Mouse (Mus musculus) lung, postnatal 0 days (tissue): ENCODE data around the gene Mettl21e. TPM values are rescaled to one million over a fixed set of nuclear protein-coding genes. Genes with fewer than 3 reads are reported as not detected.

Source experiments
- ATAC-seq: fragments of 200-750 bp; cut with Nextera tagmentation; 2 replicates; pipeline ENCODE4 v1.8.0; 2017; ENCODE audit warnings: moderate library complexity
- DNase-seq: peaks from one replicate; pipeline ENCODE4 v3.0.0-alpha.2; 2016; ENCODE audit warnings: low spot score
- H3K27ac ChIP-seq: fragments of 300-500 bp; sonication (generic); 2 replicates; pipeline ENCODE4 v1.5.1; 2014; ENCODE audit warnings: antibody characterized with exemption, mild to moderate bottlenecking, low read length, mixed read lengths
- H3K27me3 ChIP-seq: fragments of 300-500 bp; sonication (generic); replicated peaks from 2 replicates; pipeline ENCODE4 v1.6.1; 2014; ENCODE audit warnings: low read length, mixed read lengths; ENCODE audit not compliant: insufficient read depth
- H3K36me3 ChIP-seq: fragments of 300-500 bp; sonication (generic); 2 replicates; pipeline ENCODE4 v1.6.1; 2014; ENCODE audit warnings: low read length, mixed read lengths; ENCODE audit not compliant: insufficient read depth
- H3K4me1 ChIP-seq: fragments of 300-500 bp; sonication (generic); 2 replicates; pipeline ENCODE4 v1.6.1; 2014; ENCODE audit warnings: antibody characterized with exemption, low read depth, low read length, mixed read lengths; ENCODE audit not compliant: insufficient read depth
- H3K4me2 ChIP-seq: fragments of 300-500 bp; sonication (generic); replicated peaks from 2 replicates; pipeline ENCODE4 v1.6.1; 2014; ENCODE audit warnings: low read depth, mild to moderate bottlenecking, low read length, moderate library complexity, mixed read lengths
- H3K4me3 ChIP-seq: fragments of 300-500 bp; sonication (generic); 2 replicates; pipeline ENCODE4 v1.5.1; 2014; ENCODE audit warnings: low read depth, low read length
- H3K9ac ChIP-seq: fragments of 300-500 bp; sonication (generic); replicated peaks from 2 replicates; pipeline ENCODE4 v1.6.1; 2014; ENCODE audit warnings: low read depth, mild to moderate bottlenecking
- H3K9me3 ChIP-seq: fragments of 300-500 bp; sonication (generic); 2 replicates; pipeline ENCODE4 v1.6.1; 2016; ENCODE audit warnings: low read length, mixed read lengths
- CTCF ChIP-seq: IDR thresholded peaks from 2 replicates; pipeline ENCODE4 v1.5.1; 2016; ENCODE audit warnings: antibody characterized with exemption, mild to moderate bottlenecking
- EP300 ChIP-seq: IDR thresholded peaks from 2 replicates; pipeline ENCODE4 v1.6.1; 2016; ENCODE audit warnings: antibody characterized with exemption, mild to moderate bottlenecking, control low read depth
- WGBS: fragments of 180-500 bp; shearing (Covaris S2); extraction: QIAGEN DNeasy Blood & Tissue Kit; methylation state at CpG from one replicate; pipeline ENCODE4 v1.1.7; 2014; 5-methylcytosine and 5-hydroxymethylcytosine counted together
- polyA plus RNA-seq: library from polyadenylated mRNA; unstranded; fragments of >200 nt; fragmentation: Nextera tagmentation; extraction: Ambion mirVana; gene quantifications from 2 replicates; pipeline ENCODE4 v1.2.1, GENCODE M21; 2015

Gene Mettl21e
- polyA plus RNA-seq, 1 experiment from 2014 or later: 13.2 TPM

- TF ChIP-seq EP300 (no peak), CTCF (peak; percentile 56)
- Histone ChIP-seq H3K9me3 (no peaks in the 10 kb centered on the region), H3K4me3 (no peak overlapping the region), H3K4me1 (no peaks in the 10 kb centered on the region), H3K27ac (no peak overlapping the region), H3K27me3 (no peaks in the 10 kb centered on the region), H3K4me2 (no peak overlapping the region), H3K36me3 (peaks cover 19% of the 10 kb centered on the region; the same call in 1 of the 2 replicates), H3K9ac (no peak overlapping the region)
- WGBS: 93% methylated on average over 4 of the region's 4 CpGs
- ATAC-seq (0 out of 2 replicates have a peak, but pooled peaks have one; percentile 23), DNase-seq (peak; percentile 38)
Measured at GRCm38 (mm10) chr1:44155287-44155686, 63.5 kb downstream of the Mettl21e start.

Other genes with a start within 250 kb of the Mettl21e start
- gene Mettl21c, start 198.9 kb downstream of the Mettl21e start, polyA plus RNA-seq: 0.30 and 0.38 TPM in 2 replicates
- 0.04 TPM in 1 of 2 replicates, not detected in the other for gene Gm8251, start 157.0 kb downstream of the Mettl21e start, polyA plus RNA-seq
- gene Tex30, start 116.5 kb downstream of the Mettl21e start, polyA plus RNA-seq: 33.5 and 36.0 TPM in 2 replicates
- gene Kdelc1, start 100.2 kb downstream of the Mettl21e start, polyA plus RNA-seq: 26.5 and 29.0 TPM in 2 replicates
- gene Bivm, start 100.0 kb downstream of the Mettl21e start, polyA plus RNA-seq: 8.5 and 8.6 TPM in 2 replicates
- 15.1 and 16.7 TPM in 2 replicates for gene Ercc5, start 71.2 kb downstream of the Mettl21e start, polyA plus RNA-seq